Mouse (Mus musculus) macrophage (primary cell): ENCODE results near the gene 1700024P04Rik. TPM values are rescaled to one million over a fixed set of nuclear protein-coding genes. Genes with fewer than 3 reads are reported as not detected.
"Not testable (repeated sequence)": the region's sequence is repeated elsewhere in the genome, so short reads cannot be mapped to it uniquely, and the experiment has no call there.

ENCODE experiments used
- H3K27ac ChIP-seq: fragments of 350-480 bp; formaldehyde crosslinking; 2 replicates; pipeline ENCODE4 v1.9.0; 2021
- H3K36me3 ChIP-seq: fragments of 350-480 bp; formaldehyde crosslinking; 2 replicates; pipeline ENCODE4 v1.9.0; 2021; ENCODE audit errors: inconsistent target
- H3K4me3 ChIP-seq: fragments of 350-480 bp; formaldehyde crosslinking; 2 replicates; pipeline ENCODE4 v1.9.0; 2021; ENCODE audit errors: inconsistent target
- H3K79me2 ChIP-seq: fragments of 350-480 bp; formaldehyde crosslinking; 2 replicates; pipeline ENCODE4 v1.9.0; 2021; ENCODE audit errors: inconsistent target
- WGBS: methylation state at CpG from one replicate; pipeline ENCODE4 v1.1.7; 2026; ENCODE audit warnings: inconsistent platforms; ENCODE audit not compliant: missing documents; 5-methylcytosine and 5-hydroxymethylcytosine counted together
- polyA plus RNA-seq: library from polyadenylated mRNA; stranded (reverse); fragments of 250-400 nt; gene quantifications from 3 replicates; pipeline ENCODE4 v1.2.4, GENCODE M21; 2018; ENCODE audit warnings: inconsistent platforms

1700024P04Rik gene
- polyA plus RNA-seq, 1 experiment from 2014 or later: not detected

DNA sequence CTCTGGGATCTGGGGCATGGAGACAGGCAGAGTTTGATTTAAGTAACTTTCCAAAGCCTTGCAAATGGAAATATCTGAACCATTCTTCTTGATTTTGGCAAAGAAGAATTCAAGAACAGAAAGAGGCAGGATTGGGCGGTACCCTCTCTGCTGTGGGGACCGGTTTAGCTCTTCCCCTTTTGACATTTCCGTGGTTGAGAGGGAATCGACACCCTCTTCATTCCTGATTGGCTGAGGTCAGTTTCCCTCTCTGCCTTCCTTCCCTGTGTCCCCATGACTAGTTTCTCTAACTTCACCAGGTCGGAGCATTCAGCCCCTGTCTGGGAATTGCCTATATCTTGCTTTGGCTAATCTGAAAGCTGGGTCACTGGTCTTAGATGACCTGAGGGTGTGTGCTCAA is 12.7 kb upstream of the 1700024P04Rik start:
- WGBS: 6% methylated on average over 5 of the region's 5 CpGs
- H3K79me2 ChIP-seq: no peaks in the 10 kb centered on the region
- H3K27ac ChIP-seq: peak overlapping the region; percentile 12; the same call in 1 of the 2 replicates
- no peaks in the 10 kb centered on the region for H3K36me3 ChIP-seq
- H3K4me3 ChIP-seq: no peak overlapping the region

GRCm38 (mm10) chr13:98977070-98977785 is 7.1 kb downstream of the 1700024P04Rik start:
- Histone ChIP-seq H3K79me2 (no peaks in the 10 kb centered on the region), H3K36me3 (no peaks in the 10 kb centered on the region), H3K4me3 (no peak overlapping the region), H3K27ac (no peak overlapping the region)
- WGBS: 100% methylated on average over 4 of the region's 4 CpGs

GRCm38 (mm10) chr13:98976022-98976421 is 8.3 kb downstream of the 1700024P04Rik start:
- H3K4me3 ChIP-seq, H3K27ac ChIP-seq, H3K79me2 ChIP-seq, H3K36me3 ChIP-seq: not testable (repeated sequence)
- WGBS: 91% methylated on average over 2 of the region's 3 CpGs

- H3K36me3 ChIP-seq: no peaks in the 10 kb centered on the region
- no peaks in the 10 kb centered on the region for H3K79me2 ChIP-seq
- no peak overlapping the region for H3K4me3 ChIP-seq
- 97% methylated on average over 3 of the region's 3 CpGs for WGBS
- no peak overlapping the region for H3K27ac ChIP-seq
Observed at GRCm38 (mm10) chr13:98972090-98972489, 12.3 kb downstream of the 1700024P04Rik start.

GRCm38 (mm10) chr13:98971641-98972040 is 12.7 kb downstream of the 1700024P04Rik start:
- H3K36me3 ChIP-seq: no peaks in the 10 kb centered on the region
- H3K4me3 ChIP-seq: no peak overlapping the region
- no peak overlapping the region for H3K27ac ChIP-seq
- 95% methylated on average over 5 of the region's 5 CpGs for WGBS
- no peaks in the 10 kb centered on the region for H3K79me2 ChIP-seq

GRCm38 (mm10) chr13:98968517-98968916 is 15.8 kb downstream of the 1700024P04Rik start:
- Histone ChIP-seq H3K27ac (no peak overlapping the region), H3K4me3 (no peak overlapping the region), H3K79me2 (no peaks in the 10 kb centered on the region), H3K36me3 (no peaks in the 10 kb centered on the region)
- WGBS: 28% methylated on average over 4 of the region's 4 CpGs

DNA sequence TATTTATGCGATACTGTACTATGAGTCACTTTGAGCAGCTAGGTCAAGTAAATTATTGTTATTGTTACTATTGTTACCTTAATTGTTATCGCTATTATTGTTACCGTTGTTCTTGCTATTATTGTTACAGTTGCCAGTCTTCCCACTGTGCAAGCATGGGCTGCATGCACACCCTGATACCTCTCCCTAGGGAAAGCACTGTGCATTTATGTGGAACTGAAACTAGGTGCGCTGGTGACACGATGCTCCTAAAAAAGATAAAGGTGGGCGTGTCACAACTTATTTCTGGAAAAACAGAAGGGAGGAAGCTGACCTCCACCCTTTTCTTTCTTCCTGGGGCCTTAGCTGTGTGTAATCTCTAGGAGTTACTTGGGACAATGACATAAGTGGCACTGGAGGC is 16.4 kb downstream of the 1700024P04Rik start:
- 61% methylated on average over 6 of the region's 6 CpGs for WGBS
- Histone ChIP-seq H3K27ac (no peak overlapping the region), H3K36me3 (no peaks in the 10 kb centered on the region)

GRCm38 (mm10) chr13:98966583-98966982 is 17.8 kb downstream of the 1700024P04Rik start:
- no peak overlapping the region for H3K27ac ChIP-seq
- H3K79me2 ChIP-seq: no peaks in the 10 kb centered on the region
- H3K4me3 ChIP-seq: no peak overlapping the region
- 85% methylated on average over 5 of the region's 5 CpGs for WGBS
- H3K36me3 ChIP-seq: no peaks in the 10 kb centered on the region

More for the DNA sequence above, 16.4 kb downstream of the 1700024P04Rik start:
- Histone ChIP-seq H3K79me2 (no peaks in the 10 kb centered on the region), H3K4me3 (no peak overlapping the region)

- 87% methylated on average over 1 of the region's 1 CpGs for WGBS
- Histone ChIP-seq H3K27ac (no peak overlapping the region), H3K36me3 (no peaks in the 10 kb centered on the region), H3K79me2 (no peaks in the 10 kb centered on the region), H3K4me3 (no peak overlapping the region)
Observed at GRCm38 (mm10) chr13:98963612-98964011, 20.8 kb downstream of the 1700024P04Rik start.

DNA sequence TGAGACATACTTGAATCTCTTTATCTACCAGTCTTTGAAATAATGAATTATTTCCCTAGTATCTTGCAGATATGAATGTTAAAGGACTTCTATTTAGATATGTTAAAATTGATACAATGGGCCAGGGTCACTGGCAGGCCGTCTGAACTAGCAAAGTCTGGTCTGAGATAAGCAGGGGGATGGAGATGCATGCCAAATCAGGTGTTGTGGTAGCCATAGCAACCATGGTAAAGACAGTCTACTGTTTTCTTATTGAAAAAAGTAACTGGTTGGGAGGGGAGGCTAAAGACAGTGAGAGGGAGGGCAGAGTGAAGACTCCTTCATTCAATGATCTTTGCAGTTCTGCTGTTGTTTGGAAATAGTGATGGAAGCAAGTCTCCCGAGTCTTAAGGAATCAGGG is 26.2 kb downstream of the 1700024P04Rik start:
- no peak overlapping the region for H3K27ac ChIP-seq
- WGBS: 95% methylated on average over 2 of the region's 2 CpGs
- no peaks in the 10 kb centered on the region for H3K36me3 ChIP-seq
- H3K4me3 ChIP-seq: no peak overlapping the region
- H3K79me2 ChIP-seq: no peaks in the 10 kb centered on the region

GRCm38 (mm10) chr13:98956209-98956608 is 28.2 kb downstream of the 1700024P04Rik start:
- Histone ChIP-seq H3K79me2 (no peaks in the 10 kb centered on the region), H3K27ac (no peak overlapping the region)
- WGBS: 6% methylated on average over 1 of the region's 2 CpGs

GRCm38 (mm10) chr13:98955676-98956075 is 28.7 kb downstream of the 1700024P04Rik start:
- H3K36me3 ChIP-seq: no peaks in the 10 kb centered on the region
- H3K4me3 ChIP-seq: no peak overlapping the region
- WGBS: 71% methylated on average over 6 of the region's 6 CpGs
- no peak overlapping the region for H3K27ac ChIP-seq
- H3K79me2 ChIP-seq: no peaks in the 10 kb centered on the region

More at GRCm38 (mm10) chr13:98956209-98956608, 28.2 kb downstream of the 1700024P04Rik start:
- H3K36me3 ChIP-seq: no peaks in the 10 kb centered on the region
- H3K4me3 ChIP-seq: no peak overlapping the region

DNA sequence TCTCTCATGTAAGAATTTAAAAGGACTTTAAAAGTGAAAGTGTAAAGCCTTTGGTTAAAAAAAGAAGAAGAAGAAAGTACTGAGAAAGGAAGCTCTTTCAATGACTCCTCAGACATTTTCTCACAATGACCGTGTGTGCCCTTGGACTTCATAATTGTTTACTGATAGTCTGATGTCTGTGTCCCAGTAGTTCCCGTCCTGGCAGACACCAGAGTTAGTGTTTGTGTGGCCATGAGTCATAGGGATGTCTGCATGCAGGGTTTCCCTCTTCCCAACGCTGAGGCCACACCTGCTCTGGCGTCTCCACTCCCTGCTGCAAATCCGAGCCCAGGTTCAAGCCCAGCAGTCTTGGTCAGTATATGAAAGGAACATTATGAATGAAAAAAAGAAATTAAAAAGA is 29.1 kb downstream of the 1700024P04Rik start:
- no peak overlapping the region for H3K27ac ChIP-seq

DNA sequence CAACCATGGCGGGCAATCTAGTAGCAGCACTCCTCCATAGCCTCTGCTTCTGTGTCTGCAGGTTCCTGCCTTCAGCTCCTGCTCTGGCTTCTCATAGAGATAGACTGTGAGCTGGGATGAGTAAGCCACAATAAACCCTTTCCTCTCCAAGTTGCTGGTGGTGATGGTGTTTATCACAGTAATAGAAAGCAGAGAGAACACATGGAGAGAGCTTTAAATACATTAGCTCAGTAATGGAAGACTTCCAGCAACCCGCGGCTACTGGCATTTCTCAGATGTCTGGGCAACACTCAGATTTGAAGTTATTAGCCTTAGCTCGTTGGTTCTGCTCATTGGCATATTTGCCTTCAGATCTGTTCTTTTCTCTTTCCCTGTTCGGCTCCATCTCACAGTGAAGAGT is 30.5 kb downstream of the 1700024P04Rik start:
- 87% methylated on average over 5 of the region's 5 CpGs for WGBS
- Histone ChIP-seq H3K27ac (no peak overlapping the region), H3K79me2 (no peaks in the 10 kb centered on the region), H3K4me3 (no peak overlapping the region), H3K36me3 (no peaks in the 10 kb centered on the region)

More for the DNA sequence above, 29.1 kb downstream of the 1700024P04Rik start:
- WGBS: 20% methylated on average over 5 of the region's 5 CpGs
- no peak overlapping the region for H3K4me3 ChIP-seq
- no peaks in the 10 kb centered on the region for H3K36me3 ChIP-seq
- no peaks in the 10 kb centered on the region for H3K79me2 ChIP-seq

DNA sequence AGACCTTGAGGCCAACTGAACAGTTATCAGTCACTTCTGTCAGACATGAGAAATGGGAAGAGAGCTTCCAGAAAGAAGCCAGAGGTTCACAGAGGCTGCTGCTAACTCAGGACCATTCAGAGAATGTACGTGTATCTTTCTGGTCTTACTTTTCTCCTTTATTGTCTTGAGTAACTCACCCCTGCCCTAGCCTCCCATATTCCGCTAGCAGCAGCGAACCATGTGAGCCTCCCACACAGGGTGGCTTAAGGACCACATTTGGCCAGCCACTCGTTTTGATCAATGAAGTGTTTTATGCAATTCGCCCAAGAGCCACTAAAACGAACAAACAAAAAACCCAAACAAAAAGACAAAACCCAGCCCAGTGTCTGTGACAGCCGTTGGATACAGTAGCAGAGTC is 32.4 kb downstream of the 1700024P04Rik start:
- H3K36me3 ChIP-seq: no peaks in the 10 kb centered on the region
- no peak overlapping the region for H3K27ac ChIP-seq
- whole genome bisulfite sequencing: 97% methylated on average over 6 of the region's 7 CpGs
- no peaks in the 10 kb centered on the region for H3K79me2 ChIP-seq
- H3K4me3 ChIP-seq: no peak overlapping the region

DNA sequence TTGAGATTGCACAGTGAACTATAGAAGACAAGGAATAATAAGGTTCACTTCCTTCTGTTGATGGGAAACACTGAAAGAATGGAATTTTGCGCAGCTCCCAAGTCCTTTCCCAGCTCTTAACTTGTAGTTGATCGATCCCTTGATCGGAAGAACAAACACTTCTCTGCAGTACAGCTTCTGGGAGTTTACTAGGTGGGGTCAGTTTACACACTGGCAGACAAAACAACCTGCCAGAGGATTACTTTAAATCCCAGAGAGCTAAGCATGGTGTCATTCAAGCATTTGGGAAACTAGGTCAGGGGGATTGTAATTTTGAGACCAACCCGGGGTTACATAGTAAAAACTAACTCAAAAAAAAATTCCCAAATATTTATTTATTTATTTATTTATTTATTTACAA is 36.2 kb downstream of the 1700024P04Rik start:
- 100% methylated on average over 4 of the region's 4 CpGs for WGBS
- Histone ChIP-seq H3K36me3 (no peaks in the 10 kb centered on the region), H3K27ac (no peak overlapping the region), H3K4me3 (no peak overlapping the region), H3K79me2 (no peaks in the 10 kb centered on the region)
